Mouse (Mus musculus) spleen, adult 2 months (tissue): Measurements from ENCODE around the gene Asxl1.

Source experiments
- CTCF ChIP-seq: fragments of 200-500 bp; IDR thresholded peaks from 2 replicates; pipeline ENCODE4 v1.5.1; 2011; ENCODE audit warnings: mild to moderate bottlenecking, inconsistent platforms; ENCODE audit not compliant: insufficient read depth, insufficient read length, insufficient replicate concordance; ENCODE audit errors: extremely low read depth
- POLR2A ChIP-seq: fragments of 200-500 bp; IDR thresholded peaks from 2 replicates; pipeline ENCODE4 v1.6.1; 2011; ENCODE audit warnings: low read depth, low read length, inconsistent platforms

DNA sequence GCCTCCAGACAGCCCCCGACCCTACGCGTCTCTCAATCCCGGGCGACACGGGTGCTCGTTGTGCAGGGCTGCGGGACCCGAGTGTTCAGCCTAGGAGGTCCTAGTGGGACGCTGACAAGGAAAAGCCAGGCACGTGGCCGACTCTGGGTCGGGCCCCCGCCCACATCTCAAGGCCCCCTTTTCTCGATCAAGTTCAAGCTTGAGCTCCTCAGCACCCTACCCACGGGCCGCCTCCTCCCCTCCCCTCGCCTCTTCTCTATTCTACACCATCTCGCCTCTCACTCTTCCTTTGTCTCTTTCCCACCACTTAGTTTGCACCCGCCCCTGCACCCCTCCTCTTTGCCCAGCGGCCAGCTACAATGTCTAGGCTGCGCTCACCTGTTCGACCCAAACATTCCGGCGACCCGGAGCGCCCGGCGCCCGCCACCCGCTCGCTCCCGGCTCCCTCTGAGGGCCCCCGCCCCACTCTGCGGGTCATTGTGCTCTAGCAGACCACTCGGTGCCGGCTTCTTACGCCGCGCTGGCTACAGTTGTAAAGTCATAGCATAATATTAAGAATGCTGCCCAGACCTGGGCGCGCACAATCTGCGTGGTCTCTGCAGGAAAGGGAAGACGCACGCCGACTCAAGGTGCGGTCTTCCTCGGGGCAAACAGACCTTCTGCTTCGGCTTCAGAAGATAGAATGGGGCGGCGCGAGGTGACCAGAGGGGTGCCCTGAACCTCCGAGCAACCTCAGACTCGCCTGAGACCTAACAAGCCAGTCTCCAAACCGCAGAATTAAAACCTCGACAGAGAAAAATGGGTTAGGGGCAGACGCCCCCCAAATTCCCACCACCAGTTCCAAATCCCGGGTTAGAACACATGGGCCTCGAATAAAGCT lies 99.7 kb downstream of the Asxl1 start:
- TF ChIP-seq CTCF (no peak), POLR2A (no peak)
